Mouse (Mus musculus) frontal cortex, postnatal 25 days (tissue): Measurements from ENCODE around the gene Prkar2a.
A peak's percentile ranks its signal among the peaks of the same experiment; 100 is the strongest.
"Not testable (repeated sequence)": the region's sequence is repeated elsewhere in the genome, so short reads cannot be mapped to it uniquely, and the experiment has no call there.

Experiments used
- DNase-seq, 2 experiments: peaks; one replicate each; pipeline ENCODE4 v3.0.0; 2022; ENCODE audit warnings: low spot score in 2 of 2

The Prkar2a gene

DNA sequence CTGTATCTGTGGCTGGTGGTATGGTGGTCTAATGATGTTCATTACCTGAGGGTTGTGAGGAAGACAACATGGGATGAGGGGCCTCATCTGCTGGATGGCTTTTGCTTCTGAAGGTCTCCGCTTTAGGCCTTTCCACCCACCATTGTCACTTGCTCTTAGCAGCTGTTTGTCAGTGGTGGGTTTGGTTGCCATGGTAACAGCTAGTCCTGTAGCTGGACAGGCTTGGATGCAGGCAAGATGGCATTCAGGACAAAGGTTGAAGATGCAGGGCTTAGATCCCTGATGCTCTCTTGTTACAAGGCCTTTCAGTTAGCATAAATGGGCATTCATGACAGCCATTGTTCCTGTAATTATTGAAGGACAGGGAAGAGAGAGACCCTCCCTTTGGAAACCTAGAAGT, at the start of gene Prkar2a:
Gene Prkar2a (plus strand): TSS at position 209 of the 400 bp plus-strand sequence.
- DNase-seq, result no peak

DNA sequence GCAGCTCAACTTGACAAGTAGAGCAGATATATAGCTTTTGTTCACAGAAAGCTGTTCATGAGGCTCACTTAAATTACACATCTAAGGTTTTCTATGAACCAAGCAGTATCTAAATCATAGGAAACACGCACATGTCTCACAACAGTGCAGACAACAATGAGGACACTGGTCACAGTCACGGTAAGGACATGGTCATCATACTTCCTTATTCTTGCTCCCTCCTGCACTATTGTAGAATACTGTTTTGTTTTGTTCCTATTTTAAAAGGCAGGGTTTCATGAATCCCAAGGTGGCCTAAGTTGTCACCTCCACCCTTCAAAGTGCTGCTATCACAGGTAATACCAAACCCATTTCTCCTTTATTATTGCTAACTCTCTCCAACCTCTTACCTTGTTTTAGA, 49.3 kb upstream of the Prkar2a start:
- DNase-seq, result no peak

DNA sequence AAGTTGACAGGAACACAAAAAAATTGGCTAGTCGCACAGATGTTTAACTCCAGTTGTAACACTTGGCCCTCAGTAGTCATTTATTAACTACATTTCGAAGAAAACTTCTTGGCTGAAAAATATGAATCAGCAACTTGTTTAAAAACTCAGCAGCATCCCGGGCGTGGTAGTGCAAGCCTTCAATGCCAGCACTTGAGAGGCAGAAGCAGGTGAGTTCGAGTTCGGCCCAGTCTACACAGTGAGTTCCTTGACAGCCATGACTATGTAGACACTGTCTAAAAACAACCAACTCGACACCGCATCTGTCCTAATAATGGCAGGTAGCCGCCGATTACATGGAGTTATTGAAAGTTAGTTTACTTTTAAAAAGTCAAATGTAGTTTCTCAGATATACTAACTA, 40.9 kb upstream of the Prkar2a start:
- no peak for DNase-seq

DNA sequence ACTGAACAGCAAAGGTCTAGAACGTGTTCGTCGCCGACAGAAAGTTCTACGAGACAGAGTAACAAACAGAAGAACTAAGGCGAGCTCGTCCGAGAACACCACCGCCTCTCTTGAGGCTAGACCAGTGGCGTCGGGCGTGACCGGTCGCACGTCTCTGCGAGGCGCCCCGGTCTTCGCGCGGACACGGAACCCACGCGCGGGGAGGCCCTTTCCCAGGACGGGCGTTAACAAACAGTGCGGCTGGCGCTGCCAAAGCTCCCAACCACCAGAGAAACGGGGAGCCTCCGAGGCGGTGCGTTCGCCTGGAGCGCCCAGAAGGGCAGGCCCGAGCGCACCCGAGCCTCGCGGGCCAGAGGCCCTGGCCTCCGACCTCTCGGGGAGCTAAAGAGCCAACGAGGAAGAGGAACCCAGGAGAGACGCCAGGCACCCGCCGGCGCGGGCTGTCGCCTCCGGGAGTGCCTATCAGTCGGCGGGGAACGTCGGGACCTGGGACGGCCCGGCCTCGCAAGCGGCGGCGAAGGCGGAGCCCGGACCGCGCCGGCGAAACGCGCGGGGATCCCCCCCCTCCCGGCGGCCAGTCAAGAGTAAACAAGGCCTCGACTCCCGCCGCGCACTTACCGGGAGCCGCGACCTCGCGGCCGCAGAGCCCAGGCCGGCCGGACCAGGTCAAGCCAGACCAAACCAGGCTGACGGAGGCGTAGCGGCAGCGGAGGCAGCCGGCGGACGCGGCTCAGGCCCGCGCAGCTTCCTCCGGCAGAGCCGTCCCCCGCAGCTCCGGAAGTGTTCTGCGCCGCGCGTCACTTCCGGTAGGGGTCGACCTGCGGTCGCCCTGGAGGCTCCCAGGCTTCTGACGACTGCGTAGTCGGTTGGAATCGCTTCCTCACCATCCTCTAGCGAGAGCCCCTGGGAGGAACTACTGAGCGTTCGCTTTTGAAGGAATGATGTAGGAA, 40.2 kb upstream of the Prkar2a start, which contains the start of gene Arih2:
Gene Arih2 (minus strand): TSS at position 776 of the 950 bp plus-strand sequence.
- peak; percentile 80 to 84 for DNase-seq

DNA sequence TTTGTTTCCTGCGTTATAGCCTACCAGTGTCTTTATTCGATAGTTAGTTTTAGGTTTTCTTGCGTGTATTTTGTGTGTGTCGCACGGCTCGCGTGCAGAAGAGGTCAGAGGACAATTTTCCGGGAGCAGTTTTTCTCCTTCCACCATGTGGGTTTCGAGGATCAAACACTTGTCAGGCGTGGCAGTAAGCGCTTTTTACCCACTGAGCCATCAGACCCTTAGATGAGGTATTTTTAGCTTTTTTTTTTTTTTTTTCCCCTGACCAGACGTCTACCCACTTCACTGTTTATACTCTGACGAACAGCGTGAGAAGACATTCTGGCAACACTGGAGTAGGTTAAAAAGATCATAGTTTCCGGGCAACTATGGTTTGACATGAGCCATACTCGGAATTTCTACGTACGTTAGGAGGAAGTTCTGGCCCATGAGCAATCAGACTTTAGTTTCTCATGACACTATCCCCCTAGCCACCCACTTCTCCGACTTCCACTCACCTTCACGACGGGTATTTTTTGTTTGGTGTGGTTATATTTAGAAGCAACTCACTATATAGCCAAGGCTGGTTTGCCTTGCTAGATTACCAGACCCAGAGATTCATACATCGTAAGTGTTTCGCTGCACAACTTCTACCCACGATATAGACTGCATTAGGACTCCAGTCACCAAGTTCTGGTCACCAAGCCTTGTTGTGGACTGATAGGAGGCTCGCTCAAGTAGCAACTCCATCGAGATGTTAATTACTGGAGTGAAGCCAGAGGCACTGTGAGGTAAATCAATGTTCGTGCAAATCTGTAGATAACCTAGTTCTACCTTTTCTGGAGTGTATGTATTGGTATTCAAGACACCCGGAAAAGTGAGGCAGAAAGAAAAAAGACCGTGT, 39.3 kb upstream of the Prkar2a start:
- DNase-seq, result no peak

DNA sequence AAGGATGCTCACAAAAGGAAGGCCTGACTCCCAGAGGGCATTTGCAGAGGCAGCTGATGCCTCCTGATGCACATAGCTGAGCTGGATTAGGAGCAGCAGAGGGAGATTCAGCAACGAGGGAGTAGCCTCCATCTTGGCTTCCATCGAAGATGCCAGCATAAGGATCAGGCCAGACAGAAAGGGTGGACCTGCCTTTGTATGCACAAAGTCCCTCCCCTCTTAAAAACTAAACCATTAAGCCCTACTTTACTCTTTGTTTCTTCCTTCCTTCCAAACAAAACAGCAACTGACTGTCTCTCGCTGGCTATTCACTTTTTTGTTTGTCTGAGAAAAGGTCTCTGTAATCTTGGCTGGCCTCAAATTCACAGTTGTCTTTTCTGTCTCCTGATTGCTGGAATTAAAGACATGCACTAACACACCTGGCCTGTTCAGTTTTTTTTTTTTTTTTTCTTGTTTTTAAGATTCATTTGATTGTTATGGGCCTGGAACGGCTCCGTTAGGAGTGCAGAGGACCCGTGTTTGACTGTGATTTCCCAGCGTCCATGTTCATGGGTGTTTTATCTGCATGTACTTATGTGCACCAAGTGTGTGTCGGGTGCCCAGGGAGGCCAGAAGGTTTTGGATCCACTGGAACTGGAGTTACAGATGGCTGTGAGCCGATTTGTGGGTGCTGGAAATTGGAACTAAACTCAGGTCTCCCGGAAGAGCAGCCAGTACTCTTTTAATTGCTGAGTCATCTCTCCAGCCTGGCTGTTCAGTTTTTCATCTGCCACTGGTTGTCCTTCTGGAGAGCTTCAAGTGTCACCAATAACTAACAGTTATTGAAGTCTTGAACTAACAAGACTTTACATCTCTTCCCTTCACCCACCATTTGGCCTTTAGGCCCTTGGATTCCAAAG, 34.3 kb upstream of the Prkar2a start:
- no peak for DNase-seq

DNA sequence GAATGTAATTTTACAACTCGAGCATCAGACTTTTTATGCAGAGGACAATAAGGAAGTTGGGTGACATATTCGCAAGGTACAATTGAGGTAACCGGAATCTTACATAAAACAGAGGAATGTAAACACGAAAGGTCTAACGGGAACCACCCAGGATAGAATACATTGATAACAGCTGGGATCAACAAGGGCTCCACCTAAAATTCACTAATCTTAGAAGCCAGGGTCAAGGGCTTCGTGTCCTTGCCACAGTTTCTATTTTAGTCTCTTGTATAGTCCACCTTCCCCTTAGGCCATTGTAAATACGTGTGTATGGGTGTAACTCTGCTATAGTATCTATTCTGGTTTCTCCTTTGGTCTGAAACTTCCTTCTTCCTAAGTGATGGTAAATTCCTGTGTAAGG, 33.2 kb upstream of the Prkar2a start:
- not testable (repeated sequence) for DNase-seq

DNA sequence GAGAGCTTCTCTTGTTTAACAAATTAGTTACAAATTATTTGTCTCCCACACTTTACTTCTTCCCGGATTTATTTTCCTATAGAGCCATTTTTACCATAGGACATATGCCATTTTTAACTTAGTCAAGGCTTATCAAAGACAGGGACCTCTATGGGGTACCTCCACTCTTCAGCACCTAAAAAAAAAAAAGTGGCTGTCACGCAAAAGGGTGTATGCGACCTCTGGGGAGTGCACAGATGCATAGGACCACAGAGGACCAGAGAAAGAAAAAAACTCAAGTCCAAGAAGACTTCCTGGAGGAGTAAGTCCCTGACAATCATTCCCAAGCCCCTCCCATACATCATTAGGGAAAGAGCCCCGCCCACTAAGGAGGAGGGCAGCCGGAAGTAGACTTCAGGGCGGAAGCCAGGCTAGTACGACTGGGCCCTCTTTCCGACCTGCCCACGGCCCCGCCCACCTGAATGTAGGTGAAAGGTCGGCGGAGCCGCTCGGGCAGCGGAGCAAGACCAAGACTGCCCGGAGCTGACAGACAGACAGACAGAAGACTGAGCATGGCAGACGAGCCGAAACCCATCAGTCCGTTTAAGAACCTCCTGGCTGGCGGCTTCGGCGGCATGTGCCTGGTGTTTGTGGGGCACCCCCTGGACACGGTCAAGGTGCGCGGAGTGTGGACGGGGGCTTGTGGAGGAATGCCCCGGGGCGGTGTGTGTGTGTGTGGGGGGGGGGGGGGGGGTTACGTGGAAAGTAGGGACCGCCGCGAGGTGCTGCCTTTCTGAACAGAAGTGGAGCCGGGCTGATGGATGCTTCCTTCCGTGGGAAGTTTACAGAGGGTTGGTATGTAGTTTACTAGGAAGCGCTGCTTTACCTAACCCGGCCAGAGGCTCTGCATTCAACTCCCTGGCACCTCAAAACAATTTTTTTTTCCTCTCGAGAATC, 27.2 kb upstream of the Prkar2a start, which contains the start of gene Slc25a20:
Gene Slc25a20 (plus strand): TSS at position 412 of the 936 bp plus-strand sequence.
- DNase-seq, result peak; percentile 19 to 25

DNA sequence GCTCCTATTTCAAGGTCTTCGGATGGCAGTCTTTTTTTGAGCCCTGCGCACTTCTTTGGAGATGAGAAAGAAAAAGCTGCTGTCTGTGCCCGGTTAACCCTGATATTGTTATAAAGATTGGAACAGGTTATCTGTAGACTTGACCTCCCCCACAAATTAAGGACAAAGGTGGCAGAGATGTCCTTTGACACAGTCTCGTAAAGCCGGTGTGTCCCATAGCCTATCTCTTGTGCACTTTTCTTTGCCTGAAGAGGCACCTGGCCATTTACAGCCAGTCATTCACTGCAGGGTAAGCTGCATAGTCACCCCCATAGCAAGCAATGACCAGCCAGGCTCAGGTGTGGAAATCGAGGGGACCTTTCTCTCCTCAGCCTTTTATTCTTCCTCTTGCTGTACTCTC, 26.5 kb upstream of the Prkar2a start:
- no peak for DNase-seq

DNA sequence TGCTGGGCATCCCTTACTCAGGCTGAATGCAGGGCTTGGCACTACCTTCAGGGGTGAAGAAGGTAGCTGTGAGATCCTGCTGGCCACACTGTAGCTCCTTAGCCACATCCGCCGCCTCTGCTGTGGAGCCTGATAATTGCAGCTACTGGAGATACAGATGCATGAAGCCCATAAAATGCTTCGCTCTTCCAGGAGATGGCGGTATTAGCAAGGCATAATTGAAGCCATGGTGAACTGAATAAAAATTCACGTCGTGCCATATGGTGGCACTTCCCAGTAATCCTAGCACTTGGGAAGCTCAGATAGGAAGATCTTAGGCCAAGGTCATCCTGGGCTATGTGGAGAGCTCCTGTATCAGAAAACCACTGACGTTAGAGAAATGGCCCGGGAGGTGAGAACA, 19.2 kb upstream of the Prkar2a start:
- no peak for DNase-seq

DNA sequence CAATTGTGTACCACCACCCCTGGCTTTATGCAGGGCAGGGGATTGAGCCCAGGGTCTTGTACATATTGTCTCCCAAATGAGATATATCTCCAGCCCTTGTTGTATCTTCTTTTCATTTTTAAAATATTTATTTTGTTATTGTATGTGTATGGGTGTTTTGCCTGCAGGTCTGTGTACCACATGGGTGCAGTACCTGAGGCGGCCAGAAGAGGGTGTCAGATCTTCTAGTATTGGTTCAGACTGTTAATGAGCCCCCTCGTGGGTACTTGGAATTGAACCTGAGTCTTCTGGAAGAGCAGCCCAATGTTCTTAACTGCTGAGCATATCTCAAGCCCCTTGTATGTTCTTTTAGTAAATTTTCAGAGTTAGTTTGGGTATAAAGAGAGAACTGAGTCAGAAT, 16.0 kb upstream of the Prkar2a start:
- DNase-seq, result no peak

DNA sequence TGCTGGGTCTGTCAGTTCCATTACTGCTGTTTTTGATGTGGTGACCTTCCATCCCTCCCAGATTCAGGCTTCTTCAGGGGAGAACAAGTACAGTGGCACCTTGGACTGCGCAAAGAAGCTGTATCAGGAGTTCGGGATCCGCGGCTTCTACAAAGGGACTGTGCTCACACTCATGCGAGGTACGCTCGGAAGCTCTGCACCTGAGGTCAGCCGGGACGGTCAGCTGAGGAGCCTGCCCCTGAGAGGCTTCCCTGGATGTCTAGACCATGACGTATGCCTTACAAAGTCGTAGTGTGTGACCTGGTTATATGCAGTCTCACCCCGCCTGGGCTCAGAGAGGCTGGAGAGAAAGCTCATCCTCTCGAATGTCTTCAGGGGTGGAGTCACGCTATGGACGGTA, 9.1 kb upstream of the Prkar2a start:
- DNase-seq, result no peak

DNA sequence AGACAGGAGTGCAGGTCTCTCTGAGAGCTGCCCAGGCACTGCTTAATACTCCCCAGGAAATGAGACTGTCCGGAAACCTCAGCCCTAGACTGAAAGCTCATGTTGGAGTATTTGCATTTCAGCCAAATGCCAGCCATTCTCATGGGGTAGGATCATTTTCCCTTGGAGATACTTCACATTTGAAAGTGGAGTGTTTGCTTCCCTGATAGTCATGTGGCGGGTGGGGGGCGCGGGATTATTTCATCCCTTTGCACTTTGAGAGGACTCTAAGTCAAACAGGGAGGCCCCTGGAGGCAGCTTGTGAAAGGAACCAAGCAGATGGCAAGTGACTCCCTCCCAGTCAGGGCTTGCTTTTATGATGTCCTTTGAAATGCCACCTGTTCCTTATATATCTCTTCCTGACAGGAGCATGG, 2.6 kb upstream of the Prkar2a start:
- no peak for DNase-seq

DNA sequence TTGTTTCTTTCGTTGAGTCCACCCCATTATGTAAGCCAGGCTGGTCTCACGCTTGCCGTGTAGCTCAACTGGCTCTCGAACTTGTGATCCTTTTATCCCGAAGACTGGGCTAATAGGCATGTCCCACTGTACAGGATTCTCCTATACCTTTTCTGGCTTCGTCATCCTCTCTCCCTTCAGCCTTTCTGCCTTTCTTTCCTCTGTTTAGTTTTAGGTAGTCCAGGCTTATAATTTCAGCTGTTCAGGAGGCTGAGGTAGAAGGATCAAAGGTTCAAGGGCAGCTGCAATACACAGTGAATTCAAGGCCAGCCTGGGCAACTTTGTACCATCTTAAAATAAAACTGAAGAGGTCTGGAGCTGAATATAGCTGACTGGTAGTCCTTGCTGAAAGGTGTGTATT, 1.9 kb upstream of the Prkar2a start:
- DNase-seq, result no peak

DNA sequence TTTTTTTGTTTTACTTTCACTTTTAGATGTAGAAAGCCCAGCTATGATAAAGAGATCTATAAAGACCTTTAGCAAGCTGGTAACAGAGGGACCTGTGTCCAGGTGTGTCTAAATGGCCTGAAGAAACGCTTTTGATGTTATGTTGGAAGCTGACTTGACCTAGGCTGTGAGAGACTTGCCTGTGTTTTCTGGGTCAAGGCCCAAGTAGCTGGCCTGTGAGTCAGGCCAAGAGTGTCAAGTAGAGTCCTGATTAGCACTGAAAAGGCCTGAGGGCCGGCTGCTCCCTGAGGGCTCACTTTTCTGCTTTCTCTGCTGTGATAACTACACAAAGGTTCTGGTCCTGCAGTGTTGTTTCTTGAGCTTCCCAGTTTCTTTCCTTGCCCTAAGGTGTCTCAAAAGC, 1.4 kb upstream of the Prkar2a start:
- DNase-seq, result no peak

DNA sequence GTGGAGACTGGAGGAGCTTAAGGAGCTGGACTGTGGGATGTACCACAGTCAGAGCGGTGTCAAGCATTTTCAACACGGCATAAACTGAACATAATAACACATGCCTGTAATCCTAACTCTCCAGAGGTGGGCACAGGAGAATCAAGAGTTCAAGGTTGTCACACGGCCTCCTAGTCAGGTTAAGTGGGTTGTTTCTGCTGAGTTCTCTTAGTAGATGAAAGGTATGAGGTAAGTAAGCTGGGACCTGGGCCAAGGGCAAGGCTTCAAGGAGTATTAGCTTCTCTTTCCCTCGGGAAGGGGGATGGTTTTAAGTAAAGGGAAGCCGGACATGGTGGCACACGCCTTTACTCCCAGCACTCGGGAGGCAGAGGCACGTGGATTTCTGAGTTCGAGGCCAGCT, 663 bp upstream of the Prkar2a start:
- DNase-seq, result no peak

DNA sequence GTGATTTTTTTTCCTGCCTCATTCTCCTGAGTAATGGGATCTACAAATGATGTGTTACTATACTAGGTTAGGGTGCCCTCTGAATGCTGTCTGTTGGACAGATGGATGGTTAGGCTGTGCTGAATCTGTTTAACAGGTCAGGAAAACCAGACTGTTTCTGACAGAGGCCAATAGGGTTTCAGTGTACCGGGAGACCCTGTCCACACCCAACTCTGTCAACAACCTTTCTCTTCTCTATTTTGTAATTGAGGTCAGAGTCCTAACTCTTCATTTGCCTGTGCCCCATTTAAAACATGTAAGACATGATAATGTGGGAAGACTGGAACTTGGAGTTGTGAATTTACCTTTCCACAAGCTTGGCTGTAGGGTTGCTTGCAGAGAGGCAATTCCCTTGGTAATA, 879 bp downstream of the Prkar2a start:
- DNase-seq, result no peak

DNA sequence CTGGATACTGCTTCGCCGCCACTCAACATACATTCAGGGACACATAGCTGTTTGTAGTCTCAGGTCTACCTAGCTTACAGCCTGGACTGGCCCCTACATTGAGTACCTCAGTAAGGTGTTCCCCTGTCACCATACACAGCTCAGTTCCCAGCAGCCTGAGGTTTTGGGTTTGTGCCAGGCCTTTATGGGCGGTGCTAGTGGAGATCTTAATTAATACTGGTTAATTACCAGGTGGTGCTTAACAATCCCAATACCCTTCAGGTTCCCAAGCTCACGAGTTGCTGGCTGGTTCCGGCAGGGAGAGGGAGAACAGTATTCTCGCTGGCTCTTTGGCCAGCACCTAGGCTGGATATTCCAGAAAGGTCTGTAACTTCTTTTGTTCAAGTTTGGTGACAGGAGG, 1.8 kb downstream of the Prkar2a start:
- no peak for DNase-seq

DNA sequence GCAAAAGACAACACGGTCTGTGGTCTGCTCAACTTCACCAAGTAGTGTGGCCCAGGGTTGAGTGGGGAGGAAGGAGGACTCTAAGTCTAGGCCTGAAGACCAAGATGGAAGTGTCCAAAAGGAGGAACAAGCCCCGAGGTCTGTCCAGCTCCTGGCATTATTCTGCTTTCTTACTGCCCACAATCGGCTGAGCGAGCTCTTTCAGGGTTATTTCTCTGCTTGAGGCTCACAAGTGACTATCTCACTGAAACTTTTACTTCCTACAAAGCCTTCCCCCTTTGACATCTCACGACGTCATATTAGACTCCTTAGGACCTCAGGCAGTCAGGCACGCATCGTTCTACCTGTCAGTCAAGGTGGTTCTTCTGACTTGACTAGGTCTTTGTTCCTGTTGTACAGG, 2.3 kb downstream of the Prkar2a start:
- no peak for DNase-seq

DNA sequence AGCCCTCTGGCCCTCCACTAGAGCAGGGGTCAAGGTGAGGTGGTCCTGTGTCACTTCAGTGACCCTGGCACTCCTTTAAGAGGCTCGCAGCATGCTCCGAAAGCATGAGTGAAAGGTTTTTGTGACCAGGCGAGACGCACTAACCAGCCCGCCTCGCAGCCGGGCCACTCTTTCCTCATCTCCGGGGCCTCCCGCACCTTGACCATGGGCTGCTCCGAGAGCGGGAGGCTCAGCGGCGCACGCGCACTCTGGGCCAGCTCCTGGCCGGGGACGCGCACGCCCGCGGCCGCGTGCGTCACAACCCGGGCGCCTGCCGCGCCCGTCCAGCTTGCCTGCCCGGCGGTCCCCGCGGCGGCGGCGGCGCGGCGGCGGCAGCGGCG, 2.7 kb downstream of the Prkar2a start:
- peak; percentile 71 to 73 for DNase-seq
